Mouse (Mus musculus): Measurements from ENCODE around the gene Dvl1. TPM values are rescaled to one million over a fixed set of nuclear protein-coding genes. Genes with fewer than 3 reads are reported as not detected.

Gene Dvl1
- polyA plus RNA-seq, 1 experiment from 2014 or later, result 15.3 TPM

GRCm38 (mm10) chr4:155837404-155838010, 9.7 kb upstream of the Dvl1 start:
- Histone ChIP-seq H3K36me3 (ENCODE audit: control insufficient read depth, insufficient read depth, low read length) (peaks cover 6% of the 10 kb centered on the region), H3K9ac (replicated peaks; ENCODE audit: low read length) (no peak overlapping the region), H3K27me3 (ENCODE audit: control insufficient read depth, insufficient read depth, low read length) (no peaks in the 10 kb centered on the region; the same call in none of the 2 replicates), H3K4me2 (ENCODE audit: low read length) (no peak overlapping the region), H3K9me3 (ENCODE audit: control insufficient read depth, low read length) (no peaks in the 10 kb centered on the region), H3K27ac (replicated peaks; ENCODE audit: low read depth, low read length) (no peak overlapping the region), H3K4me1 (ENCODE audit: control insufficient read depth, insufficient read depth, low read length) (peaks cover 14% of the 10 kb centered on the region), H3K4me3 (replicated peaks; ENCODE audit: low read depth, low read length) (no peak overlapping the region)
- no peak for DNase-seq
- no peak for ATAC-seq (ENCODE audit: low FRiP score, low TSS enrichment)
- WGBS, result 85% methylated on average over 11 of the region's 11 CpGs

- Histone ChIP-seq H3K4me3 (replicated peaks; ENCODE audit: low read depth, low read length) (no peak overlapping the region), H3K9ac (replicated peaks; ENCODE audit: low read length) (no peak overlapping the region), H3K27ac (replicated peaks; ENCODE audit: low read depth, low read length) (no peak overlapping the region), H3K4me1 (ENCODE audit: control insufficient read depth, insufficient read depth, low read length) (peaks cover 10% of the 10 kb centered on the region; the same call in 1 of the 2 replicates), H3K9me3 (ENCODE audit: control insufficient read depth, low read length) (no peaks in the 10 kb centered on the region), H3K4me2 (ENCODE audit: low read length) (no peak overlapping the region), H3K27me3 (ENCODE audit: control insufficient read depth, insufficient read depth, low read length) (no peaks in the 10 kb centered on the region; the same call in none of the 2 replicates), H3K36me3 (ENCODE audit: control insufficient read depth, insufficient read depth, low read length) (no peaks in the 10 kb centered on the region)
- DNase-seq, result no peak
- 60% methylated on average over 8 of the region's 8 CpGs for WGBS
- ATAC-seq (ENCODE audit: low FRiP score, low TSS enrichment), result no peak
Measured at GRCm38 (mm10) chr4:155838187-155839153, 8.7 kb upstream of the Dvl1 start.

- Histone ChIP-seq H3K27ac (replicated peaks; ENCODE audit: low read depth, low read length) (no peak within 1 kb of the TSS), H3K36me3 (ENCODE audit: control insufficient read depth, insufficient read depth, low read length) (no peaks in the 10 kb centered on the region), H3K9ac (replicated peaks; ENCODE audit: low read length) (peak within 1 kb of the TSS; percentile 26; the same call in 1 of the 2 replicates), H3K9me3 (ENCODE audit: control insufficient read depth, low read length) (no peaks in the 10 kb centered on the region), H3K4me1 (ENCODE audit: control insufficient read depth, insufficient read depth, low read length) (peaks cover 10% of the 10 kb centered on the region; the same call in 1 of the 2 replicates), H3K27me3 (ENCODE audit: control insufficient read depth, insufficient read depth, low read length) (no peaks in the 10 kb centered on the region; the same call in none of the 2 replicates), H3K4me2 (ENCODE audit: low read length) (peak within 1 kb of the TSS; percentile 49), H3K4me3 (replicated peaks; ENCODE audit: low read depth, low read length) (peak within 1 kb of the TSS; percentile 24)
- WGBS, result 2% methylated on average over 16 of the region's 16 CpGs
- peak; percentile 36 for DNase-seq
- ATAC-seq (ENCODE audit: low FRiP score, low TSS enrichment), result 0 out of 2 replicates have a peak, but pooled peaks have one; percentile 56
Measured at GRCm38 (mm10) chr4:155839483-155839910, 7.7 kb upstream of the Dvl1 start, which contains the start of gene Mxra8. Gene Mxra8, plus strand, starts transcription at chr4:155839680.

- DNase-seq (no peak), ATAC-seq (ENCODE audit: low FRiP score, low TSS enrichment) (no peak)
- H3K4me2 ChIP-seq (ENCODE audit: low read length), result peak overlapping the region; percentile 49
- peak overlapping the region; percentile 26; the same call in 1 of the 2 replicates for H3K9ac ChIP-seq (replicated peaks; ENCODE audit: low read length)
- peak overlapping the region; percentile 24 for H3K4me3 ChIP-seq (replicated peaks; ENCODE audit: low read depth, low read length)
- no peaks in the 10 kb centered on the region; the same call in none of the 2 replicates for H3K27me3 ChIP-seq (ENCODE audit: control insufficient read depth, insufficient read depth, low read length)
- H3K9me3 ChIP-seq (ENCODE audit: control insufficient read depth, low read length), result no peaks in the 10 kb centered on the region
- H3K4me1 ChIP-seq (ENCODE audit: control insufficient read depth, insufficient read depth, low read length), result peaks cover 10% of the 10 kb centered on the region; the same call in 1 of the 2 replicates
- 8% methylated on average over 8 of the region's 8 CpGs for WGBS
- no peak overlapping the region for H3K27ac ChIP-seq (replicated peaks; ENCODE audit: low read depth, low read length)
- H3K36me3 ChIP-seq (ENCODE audit: control insufficient read depth, insufficient read depth, low read length), result no peaks in the 10 kb centered on the region
Measured at GRCm38 (mm10) chr4:155840076-155841002, 6.9 kb upstream of the Dvl1 start.

GRCm38 (mm10) chr4:155841003-155841454, 6.2 kb upstream of the Dvl1 start:
- Histone ChIP-seq H3K27me3 (ENCODE audit: control insufficient read depth, insufficient read depth, low read length) (no peaks in the 10 kb centered on the region; the same call in none of the 2 replicates), H3K9ac (replicated peaks; ENCODE audit: low read length) (0 out of 2 replicates have a peak overlapping the region, but pooled peaks have one; percentile 26), H3K4me2 (ENCODE audit: low read length) (peak overlapping the region; percentile 49), H3K4me3 (replicated peaks; ENCODE audit: low read depth, low read length) (peak overlapping the region; percentile 24), H3K36me3 (ENCODE audit: control insufficient read depth, insufficient read depth, low read length) (no peaks in the 10 kb centered on the region), H3K27ac (replicated peaks; ENCODE audit: low read depth, low read length) (no peak overlapping the region), H3K9me3 (ENCODE audit: control insufficient read depth, low read length) (no peaks in the 10 kb centered on the region), H3K4me1 (ENCODE audit: control insufficient read depth, insufficient read depth, low read length) (peaks cover 10% of the 10 kb centered on the region; the same call in 1 of the 2 replicates)
- ATAC-seq (ENCODE audit: low FRiP score, low TSS enrichment) (peak; percentile 32; the same call in 1 of the 2 replicates), DNase-seq (peak; percentile 45)
- WGBS, result under 1% methylated on average over 32 of the region's 32 CpGs

GRCm38 (mm10) chr4:155841651-155842270, 5.4 kb upstream of the Dvl1 start:
- H3K4me3 ChIP-seq (replicated peaks; ENCODE audit: low read depth, low read length), result no peak overlapping the region

GRCm38 (mm10) chr4:155843231-155843630, 4.0 kb upstream of the Dvl1 start:
- H3K9me3 ChIP-seq (ENCODE audit: control insufficient read depth, low read length), result no peaks in the 10 kb centered on the region
- no peak overlapping the region for H3K9ac ChIP-seq (replicated peaks; ENCODE audit: low read length)
- DNase-seq, result no peak
- peaks cover 21% of the 10 kb centered on the region for H3K4me1 ChIP-seq (ENCODE audit: control insufficient read depth, insufficient read depth, low read length)
- no peaks in the 10 kb centered on the region for H3K36me3 ChIP-seq (ENCODE audit: control insufficient read depth, insufficient read depth, low read length)
- H3K4me2 ChIP-seq (ENCODE audit: low read length), result no peak overlapping the region
- no peak overlapping the region for H3K27ac ChIP-seq (replicated peaks; ENCODE audit: low read depth, low read length)
- H3K4me3 ChIP-seq (replicated peaks; ENCODE audit: low read depth, low read length), result no peak overlapping the region
- ATAC-seq (ENCODE audit: low FRiP score, low TSS enrichment), result no peak
- 95% methylated on average over 5 of the region's 5 CpGs for WGBS
- H3K27me3 ChIP-seq (ENCODE audit: control insufficient read depth, insufficient read depth, low read length), result no peaks in the 10 kb centered on the region; the same call in none of the 2 replicates

More at GRCm38 (mm10) chr4:155841651-155842270, 5.4 kb upstream of the Dvl1 start:
- Histone ChIP-seq H3K4me1 (ENCODE audit: control insufficient read depth, insufficient read depth, low read length) (peaks cover 15% of the 10 kb centered on the region), H3K27ac (replicated peaks; ENCODE audit: low read depth, low read length) (no peak overlapping the region), H3K9ac (replicated peaks; ENCODE audit: low read length) (0 out of 2 replicates have a peak overlapping the region, but pooled peaks have one; percentile 6), H3K9me3 (ENCODE audit: control insufficient read depth, low read length) (no peaks in the 10 kb centered on the region), H3K27me3 (ENCODE audit: control insufficient read depth, insufficient read depth, low read length) (no peaks in the 10 kb centered on the region; the same call in none of the 2 replicates), H3K36me3 (ENCODE audit: control insufficient read depth, insufficient read depth, low read length) (no peaks in the 10 kb centered on the region), H3K4me2 (ENCODE audit: low read length) (peak overlapping the region; percentile 49)
- 38% methylated on average over 38 of the region's 38 CpGs for WGBS
- DNase-seq, result no peak
- ATAC-seq (ENCODE audit: low FRiP score, low TSS enrichment), result 0 out of 2 replicates have a peak, but pooled peaks have one; percentile 4
